Mouse (Mus musculus): ENCODE data around the gene Zbtb25. TPM values are rescaled to one million over a fixed set of nuclear protein-coding genes. Genes with fewer than 3 reads are reported as not detected.

Gene Zbtb25
- polyA plus RNA-seq, 1 experiment from 2014 or later = 19.0 TPM

DNA sequence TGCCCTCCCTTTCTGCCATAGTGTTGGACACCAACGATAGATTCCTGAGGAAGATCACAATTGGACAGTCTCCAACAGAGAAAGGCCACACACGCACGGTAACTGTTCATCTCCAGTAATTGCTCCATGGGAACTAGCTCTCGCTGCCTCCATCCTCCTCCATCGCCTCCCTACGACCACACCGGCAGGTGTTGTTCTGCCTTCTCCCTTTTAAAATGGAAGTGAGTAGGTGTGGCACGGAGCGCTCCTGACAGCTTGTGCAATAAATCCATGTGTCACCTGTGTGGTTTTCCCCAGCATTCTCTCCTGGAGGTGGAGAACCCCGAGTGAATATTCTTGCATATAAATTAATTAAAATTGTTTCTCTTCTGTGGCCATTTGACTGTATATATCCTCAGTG is 69.0 kb downstream of the Zbtb25 start:
- Histone ChIP-seq H3K4me1 (no peaks in the 10 kb centered on the region), H3K27ac (replicated peaks) (no peak overlapping the region), H3K27me3 (ENCODE audit: low read depth, poor library complexity, severe bottlenecking) (no peaks in the 10 kb centered on the region), H3K9me3 (replicated peaks) (no peaks in the 10 kb centered on the region), H3K36me3 (peaks cover 91% of the 10 kb centered on the region), H3K4me3 (no peak overlapping the region)
- WGBS = 96% methylated on average over 10 of the region's 10 CpGs
- DNase-seq (ENCODE audit: low spot score) = no peak

DNA sequence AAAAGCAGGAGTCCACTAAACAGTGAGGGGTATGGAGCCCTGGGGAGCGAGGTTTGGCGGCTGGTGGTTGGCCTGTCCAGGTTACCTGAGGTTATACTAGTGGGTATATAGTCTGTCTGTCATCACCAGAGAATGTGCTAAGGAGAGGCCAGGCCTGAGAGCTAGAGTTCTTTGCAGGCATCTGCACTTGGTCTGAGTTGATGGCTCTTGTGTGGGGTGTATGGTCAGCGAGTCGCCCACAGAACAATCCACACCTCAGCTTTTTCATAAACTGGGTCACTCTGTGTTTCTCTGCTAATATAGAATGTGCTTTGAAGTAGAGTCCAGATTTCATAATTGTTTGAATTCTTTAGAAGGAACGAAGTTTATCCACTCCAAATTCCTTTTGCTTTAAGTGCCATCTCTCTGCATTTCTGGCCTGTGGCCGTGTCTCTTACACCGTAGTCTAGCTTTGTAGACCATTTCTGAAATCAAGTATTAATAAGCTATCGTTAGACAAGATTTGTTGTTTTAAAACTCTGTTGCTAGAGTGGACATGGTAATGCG is 70.0 kb downstream of the Zbtb25 start:
- Histone ChIP-seq H3K4me3 (no peak overlapping the region), H3K36me3 (peaks cover 91% of the 10 kb centered on the region), H3K4me1 (no peaks in the 10 kb centered on the region), H3K9me3 (replicated peaks) (no peaks in the 10 kb centered on the region), H3K27me3 (ENCODE audit: low read depth, poor library complexity, severe bottlenecking) (no peaks in the 10 kb centered on the region), H3K27ac (replicated peaks) (no peak overlapping the region)
- WGBS = 95% methylated on average over 9 of the region's 9 CpGs
- no peak for DNase-seq (ENCODE audit: low spot score)

DNA sequence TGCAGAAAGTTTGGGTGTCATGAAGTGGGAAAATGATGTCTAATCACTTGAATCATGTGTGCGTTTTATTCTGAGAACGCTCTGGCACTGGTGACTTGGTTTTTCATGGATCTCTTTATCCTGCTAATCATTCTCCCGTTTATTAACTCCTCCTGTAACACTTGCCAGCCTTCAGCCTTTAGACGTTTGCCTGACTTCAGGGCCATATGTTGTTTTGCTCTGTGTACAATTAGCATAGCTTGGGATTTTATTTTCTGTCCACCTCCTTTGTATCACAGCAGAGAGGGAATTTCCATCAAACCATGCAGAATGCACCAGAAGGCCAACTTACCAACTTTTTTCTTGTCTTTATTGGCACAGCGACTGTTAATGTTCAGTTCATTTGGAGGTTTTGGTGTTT is 71.6 kb downstream of the Zbtb25 start:
- DNase-seq (ENCODE audit: low spot score) = no peak
- WGBS = 94% methylated on average over 5 of the region's 5 CpGs

More for the DNA sequence above, 71.6 kb downstream of the Zbtb25 start:
- no peaks in the 10 kb centered on the region for H3K9me3 ChIP-seq (replicated peaks)
- H3K27me3 ChIP-seq (ENCODE audit: low read depth, poor library complexity, severe bottlenecking) = no peaks in the 10 kb centered on the region
- no peak overlapping the region for H3K4me3 ChIP-seq
- H3K27ac ChIP-seq (replicated peaks) = no peak overlapping the region
- no peaks in the 10 kb centered on the region for H3K4me1 ChIP-seq
- H3K36me3 ChIP-seq = peaks cover 91% of the 10 kb centered on the region

Other genes starting within 250 kb of the Zbtb25 start
- gene Esr2, start 192.3 kb downstream of the Zbtb25 start, polyA plus RNA-seq (2016; fragmentation: Nextera tagmentation; extraction: Ambion mirVana) = 0.06 and 0.07 TPM in 2 replicates
- gene Tex21, start 122.9 kb downstream of the Zbtb25 start, polyA plus RNA-seq (2016; fragmentation: Nextera tagmentation; extraction: Ambion mirVana) = not detected in 2 replicates
- gene Mthfd1, start 114.3 kb downstream of the Zbtb25 start, polyA plus RNA-seq (2016; fragmentation: Nextera tagmentation; extraction: Ambion mirVana) = 82.4 and 91.8 TPM in 2 replicates
- 2.5 and 4.7 TPM in 2 replicates for gene Akap5, start 44.7 kb downstream of the Zbtb25 start, polyA plus RNA-seq (2016; fragmentation: Nextera tagmentation; extraction: Ambion mirVana)
- 7.2 and 7.9 TPM in 2 replicates for gene Zbtb1, start 664 bp upstream of the Zbtb25 start, polyA plus RNA-seq (2016; fragmentation: Nextera tagmentation; extraction: Ambion mirVana)
- 4.9 and 5.9 TPM in 2 replicates for gene Hspa2, start 34.6 kb upstream of the Zbtb25 start, polyA plus RNA-seq (2016; fragmentation: Nextera tagmentation; extraction: Ambion mirVana)
- gene Ppp1r36, start 47.9 kb upstream of the Zbtb25 start, polyA plus RNA-seq (2016; fragmentation: Nextera tagmentation; extraction: Ambion mirVana) = 0.33 and 0.71 TPM in 2 replicates
- 1.1 and 1.5 TPM in 2 replicates for gene Plekhg3, start 161.3 kb upstream of the Zbtb25 start, polyA plus RNA-seq (2016; fragmentation: Nextera tagmentation; extraction: Ambion mirVana)